In genomic region chrX:143618734-143619133, GRCm38 (mm10) we compare ENCODE assay signal across 11 mouse cellular contexts.
DNase-seq lines count a peak whose midpoint lies in the region; ATAC-seq lines count a peak whose summit lies in the region.
"Had no signal": no experiment of that assay in that cellular context is flagged by ENCODE, and none has a peak within 500 bp of the region (broad histone marks: within the 10 kb centered on the region; RNA-seq: fewer than 3 reads in every experiment).

No protein-coding gene starts in this region.

- no peak overlapping the region for H3K4me2 ChIP-seq in hindbrain, embryonic 16.5 days (ENCODE audit: low read length)
- H3K4me2 ChIP-seq in midbrain, embryonic 13.5 days (replicated peaks), result no peak overlapping the region
- H3K4me2 ChIP-seq: kidney, embryonic 15.5 days had no signal

- 31% methylated on average over 4 of the region's 4 CpGs for WGBS in hindbrain, embryonic 16.5 days
- 29% methylated on average over 4 of the region's 4 CpGs for WGBS in midbrain, embryonic 13.5 days

- no peaks in the 10 kb centered on the region for H3K36me3 ChIP-seq in hindbrain, embryonic 16.5 days (ENCODE audit: control insufficient read depth, insufficient read depth, low read length)
- no peaks in the 10 kb centered on the region for H3K36me3 ChIP-seq in midbrain, embryonic 13.5 days
- H3K36me3 ChIP-seq: kidney, embryonic 15.5 days had no signal

- H3K9ac ChIP-seq in hindbrain, embryonic 16.5 days (ENCODE audit: low read depth, low read length), result no peak overlapping the region
- no peak overlapping the region for H3K9ac ChIP-seq in midbrain, embryonic 13.5 days (replicated peaks)
- H3K9ac ChIP-seq: kidney, embryonic 15.5 days had no signal

- peak; percentile 81 for ATAC-seq in hindbrain, embryonic 16.5 days
- ATAC-seq in midbrain, embryonic 13.5 days, result peak; percentile 71
- ATAC-seq in erythroid progenitor cell, adult 5-6 weeks (replicated peaks; ENCODE audit: low FRiP score, poor library complexity, severe bottlenecking), result no peak

- peaks cover 6% of the 10 kb centered on the region for H3K4me1 ChIP-seq in hindbrain, embryonic 16.5 days (ENCODE audit: control insufficient read depth, insufficient read depth, low read depth, low read length)
- peaks cover 11% of the 10 kb centered on the region for H3K4me1 ChIP-seq in midbrain, embryonic 13.5 days (replicated peaks)
- H3K4me1 ChIP-seq: kidney, embryonic 15.5 days had no signal

- no peaks in the 10 kb centered on the region; the same call in 1 of the 2 replicates for H3K27me3 ChIP-seq in hindbrain, embryonic 16.5 days (replicated peaks; ENCODE audit: control insufficient read depth, insufficient read depth, low read length)
- peaks cover 32% of the 10 kb centered on the region; the same call in 1 of the 2 replicates for H3K27me3 ChIP-seq in midbrain, embryonic 13.5 days

- no peak overlapping the region for H3K27ac ChIP-seq in hindbrain, embryonic 16.5 days (ENCODE audit: low read depth, low read length)
- H3K27ac ChIP-seq in midbrain, embryonic 13.5 days, result 0 out of 2 replicates have a peak overlapping the region, but pooled peaks have one; percentile 0
- H3K27ac ChIP-seq: kidney, embryonic 15.5 days had no signal

- peak; percentile 5 to 36 for DNase-seq in frontal cortex, postnatal 36 days (ENCODE audit: low spot score in 2 of 2)
- no peak for DNase-seq in frontal cortex, postnatal 25 days (ENCODE audit: low spot score in 2 of 2)
- DNase-seq in brain, adult 2 months (ENCODE audit: low read depth, low spot score), result peak; percentile 80
- no peak for DNase-seq in urinary bladder, postnatal 36 days (ENCODE audit: low spot score in 2 of 2)
- DNase-seq in spleen, postnatal 14 days (ENCODE audit: low spot score in 2 of 2), result no peak
- DNase-seq: gastrocnemius, postnatal 10 days; heart, postnatal 14 days had no signal

- H3K4me3 ChIP-seq in hindbrain, embryonic 16.5 days (ENCODE audit: low read length), result no peak overlapping the region
- no peak overlapping the region for H3K4me3 ChIP-seq in midbrain, embryonic 13.5 days (replicated peaks)
- H3K4me3 ChIP-seq: kidney, embryonic 15.5 days had no signal

- H3K9me3 ChIP-seq in hindbrain, embryonic 16.5 days (ENCODE audit: control insufficient read depth, low read length), result no peaks in the 10 kb centered on the region
- H3K9me3 ChIP-seq in midbrain, embryonic 13.5 days, result no peaks in the 10 kb centered on the region
- H3K9me3 ChIP-seq: kidney, embryonic 15.5 days had no signal

Comparison
In these comparisons a context has a peak if more than half of its experiments do, and no peak if none do; other contexts are left out.
1. DNase-seq: peak in frontal cortex, postnatal 36 days (2 of 2) and brain, adult 2 months (single experiment); none in frontal cortex, postnatal 25 days (0 of 2), urinary bladder, postnatal 36 days (0 of 2) and spleen, postnatal 14 days (0 of 2).